Mouse (Mus musculus) kidney, adult 2 months (tissue): ENCODE data around the gene Sh2b1. TPM values are rescaled to one million over a fixed set of nuclear protein-coding genes. Genes with fewer than 3 reads are reported as not detected.

Experiments
- DNase-seq: peaks from one replicate; pipeline ENCODE4 v3.0.0; 2021
- H3K27ac ChIP-seq: fragments of 200-500 bp; 2 replicates; pipeline ENCODE4 v1.5.1; 2012; ENCODE audit warnings: low read depth, low read length, control low read depth, inconsistent platforms; ENCODE audit not compliant: insufficient read depth
- H3K27me3 ChIP-seq: fragments of 200-500 bp; replicated peaks from 2 replicates; pipeline ENCODE4 v1.6.1; 2012; ENCODE audit warnings: mild to moderate bottlenecking, moderate library complexity, low read length, inconsistent platforms; ENCODE audit not compliant: control insufficient read depth, insufficient read depth
- H3K36me3 ChIP-seq: fragments of 200-500 bp; 2 replicates; pipeline ENCODE4 v1.6.1; 2012; ENCODE audit warnings: mild to moderate bottlenecking, moderate library complexity, low read length, inconsistent platforms; ENCODE audit not compliant: control insufficient read depth, insufficient read depth
- H3K4me1 ChIP-seq: fragments of 200-500 bp; 2 replicates; pipeline ENCODE4 v1.6.1; 2011; ENCODE audit warnings: low read length; ENCODE audit not compliant: control insufficient read depth, insufficient read depth
- H3K4me3 ChIP-seq: fragments of 200-500 bp; 2 replicates; pipeline ENCODE4 v1.5.1; 2011; ENCODE audit warnings: mild to moderate bottlenecking, low read depth, low read length, control low read depth; ENCODE audit not compliant: insufficient read depth
- CTCF ChIP-seq: fragments of 200-500 bp; conservative IDR thresholded peaks from 2 replicates; pipeline ENCODE4 v1.5.1; 2011; ENCODE audit warnings: low read depth, mild to moderate bottlenecking, control low read depth, low read length, moderate library complexity, mixed read lengths; ENCODE audit not compliant: insufficient read depth, insufficient read length
- POLR2A ChIP-seq: fragments of 200-500 bp; IDR thresholded peaks from one replicate; pipeline ENCODE4 v1.6.1; 2011; ENCODE audit warnings: low read depth, low read length, control low read depth
- WGBS: fragments of 180-500 bp; shearing (Covaris S2); methylation state at CpG from one replicate; pipeline ENCODE4 v1.1.7; 2018; 5-methylcytosine and 5-hydroxymethylcytosine counted together
- polyA plus RNA-seq: library from polyadenylated mRNA; depleted of rRNA; stranded (reverse); fragments of >200 nt; gene quantifications from 2 replicates; pipeline ENCODE4 v1.2.3, GENCODE M21; 2012; rRNA removed

Sh2b1 gene
- polyA plus RNA-seq, 1 experiment: 62.8 TPM

DNA sequence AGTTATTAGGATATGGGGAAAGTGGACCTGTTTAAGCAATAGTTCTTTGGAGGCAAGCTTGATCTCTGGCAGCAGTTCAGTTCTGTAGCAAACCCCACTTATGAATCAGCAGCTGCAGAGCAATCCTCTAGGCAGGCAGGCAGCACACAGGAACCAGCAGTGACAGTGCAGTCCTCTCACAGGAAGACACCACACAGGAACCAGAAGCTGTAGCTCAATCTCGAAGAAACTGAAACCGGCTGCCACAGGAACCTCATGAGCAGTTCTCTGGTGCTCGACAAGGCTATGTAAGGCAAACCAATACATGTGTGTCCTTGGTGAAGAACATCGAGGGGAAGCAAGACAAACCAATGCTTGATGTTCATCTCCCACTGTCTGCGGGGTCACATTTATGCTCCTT is 53.5 kb downstream of the Sh2b1 start:
- Histone ChIP-seq H3K36me3 (no peaks in the 10 kb centered on the region), H3K27me3 (no peaks in the 10 kb centered on the region), H3K4me3 (no peak overlapping the region), H3K27ac (no peak overlapping the region), H3K4me1 (no peaks in the 10 kb centered on the region)
- WGBS: 76% methylated on average over 5 of the region's 5 CpGs
- TF ChIP-seq POLR2A: no peak
- TF ChIP-seq CTCF: no peak
- no peak for DNase-seq

DNA sequence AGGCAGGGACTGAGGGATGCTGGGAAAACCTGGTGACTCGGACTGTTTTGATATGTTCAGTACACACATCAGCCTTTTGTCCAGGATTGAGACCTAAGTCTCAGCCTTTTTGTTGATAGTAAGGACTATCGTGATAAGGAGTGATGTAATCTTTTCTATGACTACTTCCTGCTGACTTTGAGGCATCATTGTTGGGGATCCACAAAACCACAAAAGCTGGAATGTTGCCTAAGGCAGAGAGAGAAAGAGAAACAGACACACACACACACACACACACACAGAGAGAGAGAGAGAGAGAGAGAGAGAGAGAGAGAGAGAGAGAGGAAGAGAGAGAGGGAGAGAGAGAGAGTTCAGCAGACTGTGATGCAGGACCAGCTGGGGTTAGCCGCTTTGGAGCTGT is 56.7 kb downstream of the Sh2b1 start:
- H3K27me3 ChIP-seq: no peaks in the 10 kb centered on the region
- 52% methylated on average over 3 of the region's 3 CpGs for WGBS

DNA sequence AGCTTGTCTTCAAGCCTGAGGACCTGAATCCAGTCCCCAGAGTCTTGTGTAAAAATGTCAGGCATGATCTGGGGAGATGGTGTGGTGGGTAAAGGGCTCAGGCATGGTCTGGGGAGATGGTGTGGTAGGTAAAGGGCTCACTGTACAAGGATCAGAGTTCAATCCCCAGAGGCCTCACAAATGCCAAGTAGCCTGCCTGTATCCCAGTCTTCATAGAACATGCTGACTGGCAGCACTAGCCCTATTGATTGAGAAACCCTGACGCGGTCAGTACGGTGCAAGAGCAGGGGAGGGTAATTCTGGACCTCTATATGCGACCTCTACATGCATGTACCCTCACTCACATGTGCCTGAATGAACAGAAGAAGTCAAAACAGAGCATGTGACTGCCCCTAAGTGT is 57.6 kb downstream of the Sh2b1 start:
- DNase-seq: no peak
- Histone ChIP-seq H3K4me1 (no peaks in the 10 kb centered on the region), H3K4me3 (no peak overlapping the region), H3K27me3 (no peaks in the 10 kb centered on the region), H3K36me3 (no peaks in the 10 kb centered on the region), H3K27ac (no peak overlapping the region)
- no peak for TF ChIP-seq POLR2A
- no peak for TF ChIP-seq CTCF
- 89% methylated on average over 4 of the region's 4 CpGs for WGBS

More for the DNA sequence above, 56.7 kb downstream of the Sh2b1 start:
- Histone ChIP-seq H3K36me3 (no peaks in the 10 kb centered on the region), H3K4me1 (no peaks in the 10 kb centered on the region), H3K4me3 (no peak overlapping the region), H3K27ac (no peak overlapping the region)
- no peak for TF ChIP-seq CTCF
- no peak for TF ChIP-seq POLR2A
- DNase-seq: no peak

DNA sequence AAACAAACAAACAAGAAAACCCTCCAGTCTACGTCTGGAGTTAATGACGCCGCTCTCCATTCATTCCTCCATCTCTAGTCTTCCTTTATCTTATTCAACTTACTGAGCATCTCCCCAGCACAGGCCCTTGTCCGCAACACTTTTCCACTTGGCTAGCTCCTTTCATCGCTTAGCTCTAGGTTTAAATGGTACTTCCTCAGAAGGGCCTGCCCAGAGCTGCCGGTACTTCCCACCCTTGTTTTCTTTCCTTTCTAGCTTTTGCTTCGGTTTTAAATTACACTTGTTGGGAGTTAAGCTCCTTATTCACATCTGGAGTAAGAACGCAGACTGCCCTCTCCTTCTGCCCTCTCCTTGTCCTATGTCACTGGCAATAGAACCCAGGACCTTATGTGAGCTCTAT is 58.2 kb downstream of the Sh2b1 start:
- no peak overlapping the region for H3K27ac ChIP-seq
- DNase-seq: no peak
- no peaks in the 10 kb centered on the region for H3K36me3 ChIP-seq
- H3K27me3 ChIP-seq: no peaks in the 10 kb centered on the region
- 62% methylated on average over 8 of the region's 8 CpGs for WGBS
- no peak overlapping the region for H3K4me3 ChIP-seq
- TF ChIP-seq CTCF (no peak), POLR2A (no peak)
- H3K4me1 ChIP-seq: no peaks in the 10 kb centered on the region

Other genes with a start within 250 kb of the Sh2b1 start
- gene Sbk1, start 202.8 kb downstream of the Sh2b1 start, polyA plus RNA-seq: 29.2 and 31.5 TPM in 2 replicates
- gene Lat, start 105.9 kb downstream of the Sh2b1 start, polyA plus RNA-seq: 1.9 and 11.8 TPM in 2 replicates
- gene Spns1, start 98.0 kb downstream of the Sh2b1 start, polyA plus RNA-seq: 102 and 168 TPM in 2 replicates
- 3.5 and 3.9 TPM in 2 replicates for gene Nfatc2ip, start 78.7 kb downstream of the Sh2b1 start, polyA plus RNA-seq
- gene Cd19, start 60.5 kb downstream of the Sh2b1 start, polyA plus RNA-seq: 0.48 and 8.4 TPM in 2 replicates
- 24.7 and 25.7 TPM in 2 replicates for gene Rabep2, start 46.7 kb downstream of the Sh2b1 start, polyA plus RNA-seq
- 0.35 and 144 TPM in 2 replicates for gene Atp2a1, start 12.3 kb downstream of the Sh2b1 start, polyA plus RNA-seq
- gene Tufm, start 11.9 kb upstream of the Sh2b1 start, polyA plus RNA-seq: 219 and 227 TPM in 2 replicates
- gene Atxn2l, start 28.0 kb upstream of the Sh2b1 start, polyA plus RNA-seq: 70.6 and 90.5 TPM in 2 replicates
- 105 TPM in 2 replicates for gene Eif3c, start 91.0 kb upstream of the Sh2b1 start, polyA plus RNA-seq
- 1.2 and 1.5 TPM in 2 replicates for gene Apobr, start 109.5 kb upstream of the Sh2b1 start, polyA plus RNA-seq
- 117 and 120 TPM in 2 replicates for gene Cln3, start 110.4 kb upstream of the Sh2b1 start, polyA plus RNA-seq
- gene Il27, start 119.5 kb upstream of the Sh2b1 start, polyA plus RNA-seq: 0.13 TPM in 1 of 2 replicates, not detected in the other
- gene Nupr1, start 155.4 kb upstream of the Sh2b1 start, polyA plus RNA-seq: 29.2 and 36.4 TPM in 2 replicates
- 28.1 and 34.7 TPM in 2 replicates for gene Sgf29, start 173.9 kb upstream of the Sh2b1 start, polyA plus RNA-seq
- 29.0 and 30.1 TPM in 2 replicates for gene Sult1a1, start 201.0 kb upstream of the Sh2b1 start, polyA plus RNA-seq
- gene Bola2, start 220.0 kb upstream of the Sh2b1 start, polyA plus RNA-seq: 63.9 and 67.2 TPM in 2 replicates
- gene Slx1b, start 220.4 kb upstream of the Sh2b1 start, polyA plus RNA-seq: 13.1 and 17.2 TPM in 2 replicates
- gene Coro1a, start 232.4 kb upstream of the Sh2b1 start, polyA plus RNA-seq: 22.7 and 71.6 TPM in 2 replicates